Mouse (Mus musculus) cerebellum, adult 2 months (tissue): ENCODE results near the gene Crygb.

Experiments
- CTCF ChIP-seq: fragments of 200-500 bp; IDR thresholded peaks from 2 replicates; pipeline ENCODE4 v1.5.1; 2011; ENCODE audit warnings: low read depth, mild to moderate bottlenecking, control low read depth, low read length, moderate library complexity, borderline replicate concordance; ENCODE audit not compliant: insufficient read depth
- POLR2A ChIP-seq: fragments of 200-500 bp; IDR thresholded peaks from 2 replicates; pipeline ENCODE4 v1.6.1; 2011; ENCODE audit warnings: low read length, control low read depth, borderline replicate concordance; ENCODE audit not compliant: insufficient read depth

DNA sequence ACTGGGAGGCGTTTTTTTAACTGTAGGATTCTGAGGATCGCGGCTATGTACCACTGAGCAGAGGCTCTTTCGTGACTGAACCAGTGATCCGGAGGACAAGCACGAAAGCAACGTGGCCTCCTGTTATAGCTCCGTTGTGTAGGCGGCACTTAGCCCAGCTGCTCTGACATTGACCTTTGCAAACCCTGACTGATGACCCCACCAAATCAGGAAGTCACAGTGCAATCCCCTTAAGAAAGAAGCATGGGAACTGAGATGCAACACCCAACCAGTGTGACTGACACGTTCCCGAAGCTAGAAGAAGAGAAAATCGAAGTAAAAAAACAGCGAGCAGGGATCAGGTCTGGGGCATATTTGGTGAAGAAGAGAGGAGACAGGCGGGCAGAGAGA is 30.7 kb upstream of the Crygb start:
- TF ChIP-seq CTCF (no peak), POLR2A (no peak)
